Mouse (Mus musculus): Measurements from ENCODE around the gene Wasf2.

- TF ChIP-seq TCF12 (IDR thresholded peaks at IDR 0.05; ENCODE audit: insufficient read depth, poor library complexity, severe bottlenecking) = no peak
- no peak for TF ChIP-seq POLR2A (IDR thresholded peaks at IDR 0.05; ENCODE audit: insufficient read length, low read depth)
- no peak for TF ChIP-seq TCF3 (IDR thresholded peaks at IDR 0.05; ENCODE audit: insufficient read length, low read depth)
- no peak for TF ChIP-seq MAX (IDR thresholded peaks at IDR 0.05; ENCODE audit: low read depth)
- no peak for TF ChIP-seq POLR2AphosphoS2 (IDR thresholded peaks at IDR 0.05; ENCODE audit: insufficient read length, low read depth)
- TF ChIP-seq MYOG (IDR thresholded peaks at IDR 0.05; ENCODE audit: control insufficient read depth in 1 of 3, insufficient read depth in 1 of 3, insufficient read length in 2 of 3, low read depth in 2 of 3) = no peak
- no peak for TF ChIP-seq E2F4 (IDR thresholded peaks at IDR 0.05; ENCODE audit: insufficient read depth)
- no peak for TF ChIP-seq CEBPB (IDR thresholded peaks at IDR 0.05; ENCODE audit: insufficient read depth, poor library complexity, severe bottlenecking)
- no peak for TF ChIP-seq SRF (IDR thresholded peaks at IDR 0.05; ENCODE audit: control insufficient read depth, insufficient read length, low read depth)
These were observed 36.0 kb upstream of the Wasf2 start for GRCm38 (mm10) chr4:133094255-133094654.

Measured in myocyte (in vitro differentiated cells).